Mouse (Mus musculus): ENCODE data around the gene Kng1.
"Not testable (repeated sequence)": the region's sequence is repeated elsewhere in the genome, so short reads cannot be mapped to it uniquely, and the experiment has no call there.

The Kng1 gene

DNA sequence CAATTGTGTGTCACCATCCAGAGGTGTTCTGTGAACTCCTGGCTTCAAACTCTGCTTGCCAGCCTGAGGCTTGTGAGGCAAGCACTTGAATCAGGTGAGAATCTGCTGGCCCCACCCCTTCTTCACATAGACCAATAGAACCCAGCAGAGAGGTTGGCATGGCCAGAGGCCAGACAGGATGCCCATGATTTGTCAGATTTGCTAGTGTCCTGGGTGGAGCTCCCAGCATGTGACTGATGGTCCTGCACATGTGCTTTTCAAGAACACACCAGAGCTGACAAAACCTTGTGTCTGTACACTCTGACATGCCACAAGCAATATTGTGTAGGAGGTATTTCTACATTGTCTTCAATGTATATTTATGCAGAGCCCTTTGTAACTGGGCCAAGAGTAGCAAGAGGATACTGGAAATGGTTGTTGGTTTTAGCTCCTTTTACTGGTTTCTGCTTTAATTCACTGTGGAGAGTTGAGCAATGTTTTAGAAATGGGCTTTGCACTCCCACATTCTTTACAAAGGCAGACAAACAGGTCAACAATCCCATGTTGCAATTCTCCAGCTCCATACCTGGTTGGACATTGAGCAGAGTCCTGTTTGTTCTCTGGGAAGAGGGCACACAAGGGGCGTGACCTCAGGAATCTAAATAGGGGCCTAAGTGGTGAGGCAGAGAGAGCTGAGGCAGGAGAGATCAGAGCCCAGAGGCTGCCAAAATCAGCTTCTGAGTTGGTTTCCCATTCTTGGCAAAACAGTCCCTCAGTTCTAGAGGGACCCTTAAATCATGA, at the start of gene Kng1:
Gene Kng1 (plus strand): TSS at position 198 of the 780 bp plus-strand sequence.
- DNase-seq (ENCODE audit: low read depth): not testable (repeated sequence)

DNA sequence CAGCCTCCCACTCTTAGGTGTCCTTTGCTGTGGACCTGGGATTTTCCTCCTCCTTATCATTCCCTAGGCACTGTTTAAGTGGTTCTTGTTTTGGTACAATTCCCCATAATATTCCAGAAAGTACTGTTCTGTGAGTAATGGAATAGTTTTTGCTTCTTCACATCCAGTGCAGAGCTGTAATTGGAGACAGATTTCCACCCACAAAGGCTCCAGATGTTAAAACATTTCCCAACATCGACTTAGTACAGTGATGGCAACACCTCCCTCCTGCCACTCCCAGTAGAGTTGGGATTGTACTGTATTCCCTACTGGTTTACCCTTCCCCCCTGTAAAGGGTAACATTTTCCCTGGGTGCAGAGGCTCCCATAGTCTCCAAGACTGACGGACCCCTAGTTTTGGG, 43.9 kb upstream of the Kng1 start:
- DNase-seq (ENCODE audit: low read depth): peak; percentile 65

- DNase-seq (ENCODE audit: low read depth): not testable (repeated sequence)
These were observed 43.0 kb upstream of the Kng1 start for GRCm38 (mm10) chr16:23014645-23015044.

DNA sequence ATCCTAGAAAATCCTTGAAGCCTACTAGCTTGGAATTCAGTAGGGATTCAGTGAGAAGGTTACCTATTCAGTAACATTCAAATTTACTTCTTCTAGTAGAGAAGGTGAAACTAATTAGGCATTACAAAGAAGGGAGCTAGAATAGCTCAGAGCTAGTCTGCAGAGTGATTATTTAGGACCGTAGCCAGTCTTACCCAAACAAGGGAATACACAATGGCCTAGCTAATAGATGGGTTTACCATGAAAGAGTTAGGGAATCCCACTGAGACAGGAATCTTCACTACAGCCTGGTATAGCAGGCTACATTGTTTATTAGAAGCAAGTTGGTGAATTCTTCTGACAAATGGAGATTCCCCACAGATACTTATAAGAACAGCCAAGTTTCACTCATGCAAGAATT, 37.1 kb upstream of the Kng1 start:
- DNase-seq (ENCODE audit: low read depth): not testable (repeated sequence)

DNA sequence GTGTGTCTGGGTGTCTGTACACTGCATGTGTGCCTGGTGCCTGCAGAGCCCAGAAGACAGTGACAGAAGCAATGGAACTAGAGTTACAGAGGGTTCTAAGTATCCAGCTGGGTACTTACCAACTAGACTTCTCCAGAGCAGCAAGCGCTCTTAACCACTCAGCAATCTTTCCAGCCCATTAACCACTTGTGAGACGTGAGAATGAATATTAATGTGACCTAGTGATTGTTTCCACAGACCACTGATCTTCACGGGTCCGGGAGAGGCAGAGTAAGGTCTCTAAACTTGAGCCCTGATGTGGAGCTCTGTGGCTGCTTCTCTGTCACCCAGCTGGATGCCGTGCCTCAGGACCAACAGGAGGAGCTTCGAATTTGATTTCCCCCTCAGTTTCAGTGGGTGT, 32.6 kb upstream of the Kng1 start:
- no peak for DNase-seq (ENCODE audit: low read depth)

- no peak for DNase-seq (ENCODE audit: low read depth)
These were observed 31.1 kb upstream of the Kng1 start for GRCm38 (mm10) chr16:23026582-23026981.

DNA sequence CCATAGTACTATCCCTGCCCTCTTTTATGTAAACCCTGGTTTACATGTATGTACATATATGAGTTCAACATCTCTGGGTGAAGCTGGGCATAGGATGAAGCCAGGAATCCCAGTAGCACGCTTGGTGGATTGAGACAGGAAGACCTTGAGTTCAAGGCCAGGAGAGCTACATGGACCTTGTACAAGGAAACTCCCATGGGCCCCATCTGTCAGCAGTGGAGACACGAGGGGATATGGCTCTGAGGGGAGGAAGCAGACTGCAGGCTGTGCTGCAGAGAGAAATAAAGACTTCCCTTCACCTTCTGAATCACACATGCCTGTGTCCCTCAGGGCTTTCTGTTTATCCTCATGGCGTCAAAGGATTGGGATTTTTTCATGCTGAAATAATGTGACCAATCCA, 30.3 kb upstream of the Kng1 start:
- DNase-seq (ENCODE audit: low read depth): not testable (repeated sequence)

GRCm38 (mm10) chr16:23028966-23029600, 28.6 kb upstream of the Kng1 start, which contains the start of gene Kng2:
Gene Kng2 (minus strand): TSS chr16:23029482.
- DNase-seq (ENCODE audit: low read depth): peak; percentile 53

DNA sequence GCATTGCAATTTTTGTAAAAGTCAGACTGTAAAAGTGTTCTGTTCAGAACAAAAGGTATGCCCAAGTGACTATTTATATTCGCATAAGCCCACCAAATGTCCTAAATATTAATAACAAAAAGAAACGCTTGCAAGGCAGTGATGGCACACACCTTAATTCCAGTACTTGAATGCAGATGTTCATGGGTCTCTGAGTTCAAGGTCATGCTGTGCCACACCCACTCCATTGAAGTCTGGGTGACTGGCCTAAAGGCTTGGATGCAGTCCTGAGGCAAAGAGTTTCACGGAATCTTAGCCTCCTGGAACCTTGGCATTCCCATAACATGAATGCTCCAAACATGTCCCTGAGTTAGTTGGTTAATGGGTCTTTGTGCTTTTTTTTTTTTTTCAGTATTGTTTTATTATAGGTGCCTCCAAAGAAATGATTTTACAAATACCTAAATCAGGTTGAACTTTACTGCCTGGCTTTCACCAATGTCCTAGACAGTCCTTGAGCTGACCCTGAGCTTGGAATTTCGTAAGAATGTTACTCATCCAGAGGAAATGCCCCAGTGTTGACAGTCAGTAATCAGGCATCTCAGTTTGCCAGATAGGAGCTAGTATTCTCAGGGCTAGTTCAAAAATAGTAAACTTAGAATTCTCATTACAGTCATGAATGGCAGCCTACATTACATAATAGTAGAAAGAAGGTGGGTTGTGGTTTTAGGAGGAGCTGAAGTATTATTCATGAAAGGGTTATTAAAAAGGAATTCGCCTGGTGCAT, 26.8 kb upstream of the Kng1 start:
- peak; percentile 50 for DNase-seq (ENCODE audit: low read depth)

GRCm38 (mm10) chr16:23033673-23034072, 24.0 kb upstream of the Kng1 start:
- DNase-seq (ENCODE audit: low read depth): no peak

DNA sequence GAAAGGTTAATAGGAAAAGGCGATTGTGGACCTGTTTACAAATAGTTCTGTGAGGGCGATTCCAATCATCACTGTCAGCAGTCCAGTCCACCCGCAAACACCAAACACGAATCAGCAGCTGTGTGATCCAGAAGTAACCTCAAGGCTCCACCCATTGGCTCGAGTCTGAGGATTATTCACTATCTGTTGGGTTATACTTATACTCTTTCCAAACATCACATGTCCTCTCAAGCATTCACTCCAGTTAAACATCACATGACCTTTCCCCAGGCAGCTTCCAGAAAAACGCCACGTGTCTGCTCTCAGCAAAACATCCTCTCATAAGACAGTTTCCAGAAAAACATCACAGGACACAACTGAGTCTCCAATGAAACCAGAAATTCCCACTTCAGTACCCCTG, 19.9 kb upstream of the Kng1 start:
- DNase-seq (ENCODE audit: low read depth): peak; percentile 58

DNA sequence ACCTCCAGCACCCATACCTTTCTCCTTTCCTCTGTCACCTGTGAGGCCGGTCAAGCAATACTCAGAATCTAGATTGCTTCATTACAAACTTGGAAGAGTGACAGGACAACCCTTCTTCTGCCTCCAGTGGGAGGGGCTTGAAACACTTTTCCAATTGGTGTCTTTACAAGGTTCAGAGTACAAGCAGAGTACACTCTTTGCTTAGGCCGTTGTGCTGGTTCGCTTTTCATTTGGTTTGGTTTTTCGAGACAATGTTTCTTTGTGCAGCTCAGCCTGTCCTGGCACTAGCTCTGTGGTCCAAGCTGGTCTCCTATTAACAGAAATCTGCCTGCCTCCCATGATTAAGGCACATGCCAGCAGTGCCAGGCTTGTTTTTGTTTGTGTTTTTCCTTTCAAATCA, 18.4 kb upstream of the Kng1 start:
- DNase-seq (ENCODE audit: low read depth): no peak

DNA sequence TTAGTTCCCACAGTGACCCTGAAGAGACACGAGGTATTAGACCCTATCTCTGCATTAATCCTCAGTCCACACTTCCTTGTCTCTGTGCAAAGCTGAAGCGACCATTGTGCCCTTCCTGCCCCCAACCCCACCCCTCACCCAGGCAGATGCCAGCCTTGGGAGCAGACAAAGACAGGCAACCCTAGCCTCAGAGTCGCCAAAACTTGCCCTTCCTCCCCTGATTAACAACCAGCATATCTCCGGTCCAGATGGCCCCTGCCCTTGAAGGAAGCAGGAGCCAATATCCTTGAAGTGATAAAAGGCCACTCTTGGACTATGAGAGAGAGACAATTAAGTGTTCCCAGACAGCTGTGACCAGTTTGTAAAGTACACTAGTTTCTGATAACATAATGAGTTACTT, 16.8 kb upstream of the Kng1 start:
- no peak for DNase-seq (ENCODE audit: low read depth)

GRCm38 (mm10) chr16:23046319-23046718, 11.3 kb upstream of the Kng1 start:
- DNase-seq (ENCODE audit: low read depth): peak; percentile 76

GRCm38 (mm10) chr16:23059630-23060029, 2.0 kb downstream of the Kng1 start:
- DNase-seq (ENCODE audit: low read depth): not testable (repeated sequence)

GRCm38 (mm10) chr16:23060781-23061325, 3.2 kb downstream of the Kng1 start:
- not testable (repeated sequence) for DNase-seq (ENCODE audit: low read depth)

DNA sequence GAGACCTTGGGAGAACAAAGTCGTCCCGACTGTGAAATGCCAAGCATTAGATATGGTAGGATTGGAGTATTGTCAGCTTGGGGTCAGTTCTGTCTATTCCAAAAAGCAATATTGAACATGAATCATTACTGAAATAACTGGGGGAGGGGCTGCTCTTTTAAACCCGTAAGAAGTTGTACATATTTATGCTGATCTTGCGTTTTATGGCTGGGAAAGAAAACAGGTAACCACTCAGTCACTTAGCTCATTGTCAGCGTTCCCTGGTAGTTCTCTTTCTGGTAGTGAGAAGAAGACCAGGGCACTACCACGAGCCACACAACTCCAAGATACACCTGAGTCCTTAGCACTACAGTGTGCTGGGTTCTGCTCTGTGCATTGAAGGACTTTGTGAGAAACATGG, 19.9 kb downstream of the Kng1 start:
- DNase-seq (ENCODE audit: low read depth): not testable (repeated sequence)

- DNase-seq (ENCODE audit: low read depth): not testable (repeated sequence)
These were observed 29.5 kb downstream of the Kng1 start for GRCm38 (mm10) chr16:23087159-23087558.

DNA sequence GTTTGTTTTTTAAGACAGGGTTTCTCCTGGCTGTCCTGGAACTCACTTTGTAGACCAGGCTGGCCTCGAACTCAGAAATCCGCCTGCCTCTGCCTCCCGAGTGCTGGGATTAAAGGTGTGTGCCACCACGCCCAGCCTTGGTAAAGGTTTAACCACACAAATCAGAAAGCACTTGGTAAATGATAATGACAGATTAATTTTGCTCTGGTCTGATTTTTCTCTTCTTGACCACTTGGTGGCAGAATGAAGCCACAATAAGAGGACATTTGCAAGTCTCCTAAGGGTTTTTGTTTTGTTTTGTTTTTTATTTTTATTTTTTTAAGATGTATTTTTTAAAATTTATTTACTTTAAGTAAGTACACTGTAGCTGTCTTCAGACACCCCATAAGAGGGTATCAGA, 30.0 kb downstream of the Kng1 start:
- DNase-seq (ENCODE audit: low read depth): peak; percentile 61

DNA sequence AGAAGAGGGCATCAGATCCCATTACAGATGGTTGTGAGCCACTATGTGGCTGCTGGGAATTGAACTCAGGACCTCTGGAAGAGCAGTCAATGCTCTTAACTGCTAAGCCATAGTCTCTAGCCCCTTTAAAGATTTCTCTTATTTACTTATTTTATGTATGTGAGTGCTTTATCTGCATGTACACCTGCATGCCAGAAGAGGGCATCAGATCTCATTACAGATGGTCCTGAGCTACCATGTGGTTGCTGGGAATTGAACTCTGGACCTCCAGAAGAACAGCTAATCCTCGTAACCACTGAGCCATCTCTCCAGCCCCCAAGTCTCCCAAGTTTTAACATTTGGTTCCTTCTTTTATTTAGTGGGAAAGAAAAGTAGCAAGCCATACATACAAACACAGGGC, 30.8 kb downstream of the Kng1 start:
- DNase-seq (ENCODE audit: low read depth): peak; percentile 6

DNA sequence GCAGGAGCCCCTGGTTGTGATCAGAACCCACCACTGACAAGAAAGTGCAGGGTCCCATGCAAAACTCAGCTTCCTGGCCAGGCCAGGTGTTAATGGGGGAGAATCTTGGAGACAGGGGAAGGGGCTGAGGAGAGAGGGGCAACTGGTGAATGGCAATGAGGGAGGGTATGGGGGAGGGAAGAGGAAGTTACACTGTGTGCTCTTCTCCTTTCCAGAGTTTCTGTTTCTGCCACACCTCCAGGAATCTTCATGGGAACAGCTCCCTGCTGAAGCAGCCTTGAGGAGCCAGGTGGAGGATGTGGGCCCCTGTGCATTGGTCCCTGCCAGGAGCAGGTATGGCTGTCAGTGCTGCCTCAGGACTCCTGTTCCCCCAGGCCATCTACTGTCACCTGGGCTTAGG, 33.7 kb downstream of the Kng1 start:
- DNase-seq (ENCODE audit: low read depth): not testable (repeated sequence)

GRCm38 (mm10) chr16:23093321-23093953, 35.8 kb downstream of the Kng1 start:
- no peak for DNase-seq (ENCODE audit: low read depth)

All from NIH3T3 (cell line).